Mouse (Mus musculus) neutrophil, adult 5-6 weeks (primary cell): ENCODE data around the gene Ankrd11. TPM values are rescaled to one million over a fixed set of nuclear protein-coding genes. Genes with fewer than 3 reads are reported as not detected.

Source experiments
- ATAC-seq: fragments of 151-379, 151-347 bp; 2 replicates; pipeline ENCODE4 v1.8.0; 2017; ENCODE audit warnings: mild to moderate bottlenecking, moderate TSS enrichment; ENCODE audit not compliant: insufficient number of reproducible peaks, poor library complexity, low FRiP score, severe bottlenecking; ENCODE audit errors: extremely low read depth
- total RNA-seq: library from RNA; stranded (forward); fragments of 200-1000 nt; gene quantifications from 2 replicates; pipeline ENCODE4 v1.2.3, GENCODE M21; 2017

The Ankrd11 gene
- total RNA-seq, 1 experiment from 2014 or later = 304 TPM

DNA sequence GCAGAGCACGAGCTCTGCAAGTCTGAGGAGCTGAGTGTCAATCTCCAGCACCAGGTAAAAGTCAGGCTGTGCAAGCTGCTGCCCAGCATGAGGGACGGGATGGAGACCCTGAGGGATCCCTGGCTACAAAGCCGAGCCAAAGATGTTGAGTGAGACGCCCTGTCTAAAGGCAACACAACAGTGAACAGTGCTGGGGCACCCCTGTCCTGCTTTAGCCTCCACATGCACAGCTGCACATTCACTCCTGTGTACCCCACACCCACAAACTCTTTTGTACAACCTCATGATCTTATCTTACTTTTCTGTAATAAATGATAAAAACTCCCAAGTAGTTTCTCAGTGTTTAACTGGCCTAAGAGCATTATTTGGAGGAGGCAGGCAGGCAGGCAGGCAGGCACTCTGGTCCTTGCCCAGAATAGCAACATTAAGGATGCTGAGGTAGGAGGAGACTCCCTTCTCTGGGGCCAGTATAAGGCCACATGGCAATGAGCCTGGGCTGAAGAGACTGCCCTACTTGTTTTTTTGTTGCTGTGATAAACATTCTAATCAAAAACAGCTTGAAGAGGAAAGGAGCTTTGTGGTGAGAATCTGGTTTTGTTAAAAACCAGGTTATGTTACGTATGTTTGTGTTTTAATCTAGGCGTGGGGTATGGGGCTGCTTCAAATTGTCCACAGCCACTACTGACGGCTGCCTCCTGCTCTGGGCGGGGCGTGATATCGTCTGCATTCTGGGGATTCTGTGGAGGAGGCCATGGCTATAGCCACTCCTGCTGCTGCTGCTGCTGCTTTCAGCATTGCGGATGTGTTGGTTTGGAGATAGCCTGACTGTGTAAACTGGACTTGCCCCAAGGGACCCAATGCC, 124.3 kb downstream of the Ankrd11 start:
- ATAC-seq = peak; percentile 13; the same call in 1 of the 2 replicates

- no peak for ATAC-seq
Measured at GRCm38 (mm10) chr8:122916766-122917165, 125.3 kb downstream of the Ankrd11 start.

GRCm38 (mm10) chr8:122912871-122913270, 129.2 kb downstream of the Ankrd11 start:
- no peak for ATAC-seq

DNA sequence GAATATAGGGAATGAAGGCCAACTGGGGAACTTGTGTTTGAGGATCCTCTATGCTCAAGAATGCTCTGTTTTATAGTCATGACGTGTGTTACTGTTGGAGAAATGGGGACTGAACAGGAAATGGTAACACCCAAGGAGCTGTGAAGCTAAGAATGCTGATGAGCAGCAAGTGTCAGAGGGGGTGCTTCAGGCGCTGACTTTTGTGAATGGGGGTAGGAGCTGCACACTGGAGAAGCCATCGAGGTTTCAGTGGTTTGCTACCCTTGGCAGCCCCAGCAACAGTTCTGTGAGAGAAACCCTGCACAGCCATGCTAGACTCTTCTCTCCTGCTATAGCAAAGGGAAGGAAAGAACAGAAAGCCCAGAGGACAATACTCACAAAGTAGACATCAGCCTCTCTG, 129.9 kb downstream of the Ankrd11 start:
- no peak for ATAC-seq

- peak; percentile 81 for ATAC-seq
Measured at GRCm38 (mm10) chr8:122906463-122907021, 135.5 kb downstream of the Ankrd11 start.

DNA sequence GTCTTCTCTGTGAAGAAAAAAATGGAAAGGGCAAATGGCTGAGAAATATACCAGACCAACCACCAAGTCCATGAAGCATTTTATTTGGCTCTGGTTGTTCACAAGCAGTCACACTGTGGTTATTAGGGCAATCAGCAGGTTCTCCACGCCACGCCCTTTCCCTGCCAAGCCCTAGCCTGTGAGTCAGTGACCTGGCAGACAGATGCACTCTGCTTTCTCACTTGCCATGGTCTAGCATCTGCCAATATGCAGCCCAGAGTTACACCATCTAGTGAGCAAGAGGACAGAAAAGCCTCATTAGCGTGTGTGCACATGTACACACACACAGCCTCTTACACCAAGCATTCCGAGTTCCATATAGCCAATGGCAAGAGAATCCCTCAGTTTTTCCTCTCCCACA, 136.7 kb downstream of the Ankrd11 start:
- no peak for ATAC-seq

GRCm38 (mm10) chr8:122904496-122904895, 137.6 kb downstream of the Ankrd11 start:
- no peak for ATAC-seq

GRCm38 (mm10) chr8:122903002-122903401, 139.1 kb downstream of the Ankrd11 start:
- no peak for ATAC-seq

- ATAC-seq = no peak
Measured at GRCm38 (mm10) chr8:122902581-122902980, 139.5 kb downstream of the Ankrd11 start.

GRCm38 (mm10) chr8:122901892-122902515, 140.1 kb downstream of the Ankrd11 start:
- no peak for ATAC-seq

DNA sequence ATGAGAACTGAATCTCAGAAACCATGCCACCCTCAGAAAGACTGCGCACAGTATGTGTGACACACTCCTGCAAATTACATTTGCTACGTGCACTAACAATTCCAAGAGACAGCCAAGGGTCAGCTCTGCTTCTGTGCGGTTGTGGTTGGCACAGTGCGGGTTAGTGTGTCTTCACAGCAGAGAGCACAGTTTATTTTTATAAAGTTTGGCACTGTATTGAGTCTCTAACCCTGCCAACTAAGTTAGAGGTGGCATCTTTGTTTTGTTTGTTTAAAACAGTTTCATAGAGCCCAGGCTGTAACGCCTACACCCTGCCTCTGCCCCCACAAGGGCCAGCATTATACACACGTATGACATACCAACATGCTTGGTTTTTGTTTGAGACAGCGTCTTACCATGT, 140.6 kb downstream of the Ankrd11 start:
- no peak for ATAC-seq

GRCm38 (mm10) chr8:122899085-122899484, 143.0 kb downstream of the Ankrd11 start:
- no peak for ATAC-seq

- ATAC-seq = peak; percentile 50
Measured at GRCm38 (mm10) chr8:122898473-122898872, 143.6 kb downstream of the Ankrd11 start.

- ATAC-seq = no peak
Measured at GRCm38 (mm10) chr8:122898018-122898417, 144.1 kb downstream of the Ankrd11 start.

- ATAC-seq = no peak
Measured at GRCm38 (mm10) chr8:122897200-122897599, 144.9 kb downstream of the Ankrd11 start.

DNA sequence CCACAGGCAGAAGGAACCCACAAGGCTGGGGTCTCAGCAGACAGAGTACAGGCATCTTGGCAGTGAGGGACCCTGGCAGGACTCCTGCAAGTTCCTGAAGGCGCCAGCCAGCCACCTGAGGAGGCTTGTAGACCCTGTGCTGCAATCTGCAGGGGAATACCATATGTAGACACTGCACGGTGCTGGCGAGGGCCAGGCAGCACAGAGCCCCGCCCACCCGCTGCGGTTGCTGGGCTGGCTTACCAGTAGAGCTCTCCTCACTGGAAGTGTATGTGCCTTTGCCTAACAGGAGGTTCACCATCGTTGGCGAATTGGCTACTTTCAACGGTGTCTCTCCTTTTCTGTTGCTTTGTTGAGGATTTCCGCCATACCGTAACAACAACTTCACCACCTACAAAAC, 145.8 kb downstream of the Ankrd11 start:
- ATAC-seq = no peak

DNA sequence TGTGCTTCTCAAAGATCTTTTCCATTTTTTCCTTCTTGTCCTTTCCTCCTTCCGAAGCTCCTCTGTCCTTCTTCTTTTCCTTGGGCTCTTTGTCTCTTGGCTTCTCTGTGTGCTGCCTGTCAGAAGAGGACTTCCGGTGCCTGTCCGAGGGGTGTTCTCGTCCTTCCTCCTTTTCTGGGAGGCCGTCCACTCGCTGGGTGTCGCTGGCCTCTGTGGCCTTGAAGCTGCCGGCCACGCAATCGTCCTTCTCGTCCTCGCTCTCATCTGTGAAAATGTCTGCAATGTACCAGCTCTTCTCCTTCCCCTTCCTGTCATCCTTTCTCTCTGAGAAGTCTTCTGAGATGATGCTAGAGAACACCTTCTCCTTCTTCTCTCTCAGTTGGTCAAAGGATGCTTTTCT, 148.6 kb downstream of the Ankrd11 start:
- ATAC-seq = no peak

DNA sequence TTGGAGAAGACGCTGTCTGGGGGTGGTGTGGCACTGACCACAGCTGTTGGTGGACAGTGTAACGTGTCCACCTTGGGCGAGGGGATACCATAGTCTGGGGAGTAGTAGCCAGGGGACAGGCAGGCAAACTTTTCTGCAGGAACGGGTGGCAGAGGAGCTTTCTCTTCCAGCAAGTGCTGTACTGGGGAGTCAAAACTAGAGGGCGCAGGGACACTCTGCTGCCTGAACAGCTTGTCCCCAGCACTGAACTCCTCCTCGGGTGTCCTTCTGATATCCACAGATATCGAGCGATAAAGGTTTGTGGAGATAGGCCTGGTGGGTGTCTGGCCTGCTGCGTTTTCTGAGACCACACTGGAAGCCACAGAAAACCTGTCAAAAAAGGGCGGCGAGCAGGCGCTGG, 150.6 kb downstream of the Ankrd11 start:
- no peak for ATAC-seq

GRCm38 (mm10) chr8:122883671-122884070, 158.4 kb downstream of the Ankrd11 start:
- ATAC-seq = no peak

DNA sequence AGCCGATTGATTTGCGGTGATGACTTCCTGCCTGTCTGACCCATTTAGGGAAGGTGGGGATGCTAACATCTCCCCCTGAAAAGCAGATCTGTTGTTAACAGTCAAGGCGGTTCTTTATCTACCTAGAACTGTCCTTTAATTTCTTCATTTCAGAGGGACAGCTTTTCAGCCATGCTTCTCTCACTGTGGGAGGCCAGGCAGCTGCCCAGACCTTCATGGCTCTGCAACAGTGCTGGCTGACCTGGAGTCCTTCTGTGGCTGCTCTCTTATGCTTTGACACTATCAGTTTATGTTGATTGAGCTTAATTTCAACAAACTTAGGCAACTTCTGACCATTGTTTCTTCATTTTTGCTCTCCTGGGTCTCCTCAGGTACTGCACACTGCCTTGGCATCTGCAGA, 161.8 kb downstream of the Ankrd11 start:
- ATAC-seq = no peak
